Mouse (Mus musculus): ENCODE data around the gene Ets1. TPM values are rescaled to one million over a fixed set of nuclear protein-coding genes. Genes with fewer than 3 reads are reported as not detected.

Ets1 gene
- polyA plus RNA-seq, 1 experiment from 2014 or later: 48.5 TPM

- no peaks in the 10 kb centered on the region for H3K9me3 ChIP-seq
- peaks cover 23% of the 10 kb centered on the region for H3K4me1 ChIP-seq (replicated peaks)
- no peaks in the 10 kb centered on the region for H3K36me3 ChIP-seq
- H3K27me3 ChIP-seq: no peaks in the 10 kb centered on the region
- no peak for ATAC-seq (ENCODE audit: insufficient number of reproducible peaks, insufficient read depth, low FRiP score, low TSS enrichment, low read depth)
- WGBS: 0% methylated on average over 1 of the region's 1 CpGs
- H3K27ac ChIP-seq: no peak overlapping the region
- H3K4me2 ChIP-seq: no peak overlapping the region
- H3K9ac ChIP-seq (replicated peaks): no peak overlapping the region
- H3K4me3 ChIP-seq (replicated peaks): no peak overlapping the region
Observed at GRCm38 (mm10) chr9:32787615-32788014, 151.6 kb downstream of the Ets1 start.

- Histone ChIP-seq H3K4me2 (no peak overlapping the region), H3K9me3 (no peaks in the 10 kb centered on the region), H3K27me3 (no peaks in the 10 kb centered on the region), H3K27ac (no peak overlapping the region), H3K4me1 (replicated peaks) (peaks cover 20% of the 10 kb centered on the region), H3K9ac (replicated peaks) (no peak overlapping the region), H3K4me3 (replicated peaks) (no peak overlapping the region), H3K36me3 (no peaks in the 10 kb centered on the region)
- WGBS: 38% methylated on average over 7 of the region's 7 CpGs
- no peak for ATAC-seq (ENCODE audit: insufficient number of reproducible peaks, insufficient read depth, low FRiP score, low TSS enrichment, low read depth)
Observed at GRCm38 (mm10) chr9:32789306-32789705, 153.3 kb downstream of the Ets1 start.

- no peak for ATAC-seq (ENCODE audit: insufficient number of reproducible peaks, insufficient read depth, low FRiP score, low TSS enrichment, low read depth)
- Histone ChIP-seq H3K4me1 (replicated peaks) (peaks cover 20% of the 10 kb centered on the region), H3K9me3 (no peaks in the 10 kb centered on the region), H3K36me3 (no peaks in the 10 kb centered on the region), H3K27me3 (no peaks in the 10 kb centered on the region), H3K27ac (0 out of 2 replicates have a peak overlapping the region, but pooled peaks have one; percentile 29), H3K4me2 (no peak overlapping the region), H3K9ac (replicated peaks) (no peak overlapping the region), H3K4me3 (replicated peaks) (no peak overlapping the region)
- WGBS: 33% methylated on average over 6 of the region's 6 CpGs
Observed at GRCm38 (mm10) chr9:32791699-32792098, 155.7 kb downstream of the Ets1 start.

GRCm38 (mm10) chr9:32798171-32798570, 162.2 kb downstream of the Ets1 start:
- Histone ChIP-seq H3K4me1 (replicated peaks) (no peaks in the 10 kb centered on the region), H3K27ac (no peak overlapping the region), H3K36me3 (no peaks in the 10 kb centered on the region), H3K9ac (replicated peaks) (no peak overlapping the region), H3K4me3 (replicated peaks) (no peak overlapping the region), H3K9me3 (no peaks in the 10 kb centered on the region), H3K27me3 (no peaks in the 10 kb centered on the region), H3K4me2 (no peak overlapping the region)
- ATAC-seq (ENCODE audit: insufficient number of reproducible peaks, insufficient read depth, low FRiP score, low TSS enrichment, low read depth): no peak
- 91% methylated on average over 1 of the region's 1 CpGs for WGBS

GRCm38 (mm10) chr9:32806106-32806505, 170.1 kb downstream of the Ets1 start:
- 80% methylated on average over 4 of the region's 4 CpGs for WGBS
- no peak for ATAC-seq (ENCODE audit: insufficient number of reproducible peaks, insufficient read depth, low FRiP score, low TSS enrichment, low read depth)
- Histone ChIP-seq H3K36me3 (no peaks in the 10 kb centered on the region), H3K9me3 (no peaks in the 10 kb centered on the region), H3K27me3 (no peaks in the 10 kb centered on the region), H3K9ac (replicated peaks) (no peak overlapping the region), H3K4me1 (replicated peaks) (no peaks in the 10 kb centered on the region), H3K27ac (no peak overlapping the region), H3K4me2 (no peak overlapping the region), H3K4me3 (replicated peaks) (no peak overlapping the region)

Other genes starting within 250 kb of the Ets1 start
- gene Fli1, start 93.4 kb upstream of the Ets1 start, polyA plus RNA-seq (2016; fragmentation: Nextera tagmentation; extraction: Ambion mirVana): 55.6 and 55.9 TPM in 2 replicates

All from limb, embryonic 12.5 days (tissue).